Mouse (Mus musculus): Measurements from ENCODE around the gene Kncn. TPM values are rescaled to one million over a fixed set of nuclear protein-coding genes. Genes with fewer than 3 reads are reported as not detected.

The Kncn gene
- polyA plus RNA-seq, 1 experiment from 2014 or later, result not detected

DNA sequence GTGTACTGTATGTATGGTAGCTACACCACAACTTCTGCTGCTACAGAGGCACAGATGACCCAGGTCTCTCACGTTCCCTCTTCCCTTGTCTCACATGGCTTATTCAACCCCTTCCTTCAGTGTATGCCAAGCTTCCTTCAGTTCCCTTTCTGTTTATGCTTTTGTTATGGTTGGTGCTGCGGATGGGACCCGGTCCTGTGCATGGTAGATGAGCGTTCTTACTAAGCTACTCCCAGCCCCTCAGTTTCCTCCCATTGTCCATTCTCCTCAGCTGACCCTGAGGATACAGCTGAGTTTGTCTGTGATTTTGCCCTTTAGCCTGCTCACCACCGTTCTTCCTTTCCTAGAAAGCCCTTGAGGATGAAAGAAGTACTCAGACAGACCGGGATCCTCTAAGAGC, 32.6 kb upstream of the Kncn start:
- 89% methylated on average over 6 of the region's 6 CpGs for WGBS
- ATAC-seq (ENCODE audit: low FRiP score), result no peak

DNA sequence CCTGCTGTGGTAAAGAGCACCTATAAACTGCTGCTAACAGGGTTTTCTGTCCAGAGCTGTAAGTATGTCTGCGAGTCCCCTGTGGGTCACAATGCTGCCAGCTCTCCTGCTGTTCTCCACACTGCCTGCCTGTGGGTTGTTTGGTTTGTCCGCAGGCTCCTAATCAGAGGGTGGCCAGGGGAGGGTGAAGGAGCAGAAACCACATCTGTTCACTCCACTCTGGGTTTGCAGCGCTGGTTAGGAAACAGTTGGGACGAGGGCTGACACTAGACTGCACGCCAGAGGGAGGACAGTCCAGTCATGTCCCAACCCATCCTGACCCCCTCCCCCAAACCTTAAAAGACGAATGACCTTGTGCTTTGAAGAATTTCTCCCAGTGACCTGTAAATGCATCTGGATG, 29.1 kb upstream of the Kncn start:
- H3K9ac ChIP-seq, result no peak overlapping the region
- no peak for ATAC-seq (ENCODE audit: low FRiP score)
- H3K9me3 ChIP-seq (replicated peaks), result no peaks in the 10 kb centered on the region
- no peak overlapping the region for H3K4me3 ChIP-seq
- H3K27ac ChIP-seq, result no peak overlapping the region
- H3K4me1 ChIP-seq, result peaks cover 26% of the 10 kb centered on the region
- 39% methylated on average over 6 of the region's 6 CpGs for WGBS
- peaks cover 38% of the 10 kb centered on the region for H3K36me3 ChIP-seq
- no peak overlapping the region for H3K4me2 ChIP-seq (replicated peaks)
- no peaks in the 10 kb centered on the region for H3K27me3 ChIP-seq

More for the DNA sequence above, 32.6 kb upstream of the Kncn start:
- Histone ChIP-seq H3K4me3 (no peak overlapping the region), H3K4me1 (peaks cover 20% of the 10 kb centered on the region), H3K9ac (no peak overlapping the region), H3K36me3 (peaks cover 27% of the 10 kb centered on the region), H3K9me3 (replicated peaks) (no peaks in the 10 kb centered on the region), H3K27me3 (no peaks in the 10 kb centered on the region), H3K4me2 (replicated peaks) (no peak overlapping the region), H3K27ac (no peak overlapping the region)

DNA sequence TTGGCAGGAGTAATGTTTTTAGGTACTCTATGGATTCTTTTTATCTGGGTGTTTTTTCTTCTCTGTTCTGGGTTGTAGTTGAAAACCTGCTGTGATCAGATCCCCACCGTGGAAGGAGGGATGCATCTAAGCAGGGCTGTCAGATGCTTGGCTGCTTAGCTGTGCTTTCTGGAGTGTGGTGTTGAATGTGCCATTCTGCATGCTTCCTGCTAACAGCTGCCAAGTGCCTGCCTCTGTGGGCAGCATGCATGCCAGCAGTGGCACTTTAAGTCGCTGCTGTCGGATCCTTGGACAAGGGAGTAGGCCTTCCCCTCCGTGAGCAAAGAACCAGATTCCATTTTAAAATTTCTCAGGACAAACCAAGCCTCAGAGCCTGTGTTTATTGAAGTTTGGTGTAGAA, 28.6 kb upstream of the Kncn start:
- no peak for ATAC-seq (ENCODE audit: low FRiP score)
- H3K4me3 ChIP-seq, result no peak overlapping the region

DNA sequence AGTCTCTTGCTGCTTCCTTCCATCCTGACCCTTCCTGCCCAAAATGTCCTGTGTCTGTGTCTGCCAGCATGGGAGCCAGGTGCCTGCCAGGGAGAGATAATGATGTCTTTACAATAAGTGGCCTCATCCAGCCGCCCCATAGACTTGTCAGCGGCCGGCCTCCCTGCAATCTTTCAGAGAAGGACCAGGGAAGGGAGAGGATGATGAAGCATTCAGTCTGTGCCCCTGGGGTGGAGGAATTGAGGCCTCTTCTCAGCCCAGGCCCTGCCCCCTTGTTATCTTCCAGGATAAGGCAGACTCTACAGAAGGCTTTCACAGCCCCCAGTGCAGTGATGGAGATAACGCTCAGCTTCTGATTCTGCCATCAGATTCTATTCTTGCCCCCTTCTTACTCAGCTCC, 27.9 kb upstream of the Kncn start:
- Histone ChIP-seq H3K27me3 (no peaks in the 10 kb centered on the region), H3K27ac (peak overlapping the region; percentile 52; the same call in 1 of the 2 replicates), H3K4me1 (peaks cover 26% of the 10 kb centered on the region), H3K9me3 (replicated peaks) (no peaks in the 10 kb centered on the region), H3K4me2 (replicated peaks) (no peak overlapping the region), H3K9ac (no peak overlapping the region), H3K4me3 (no peak overlapping the region), H3K36me3 (peaks cover 37% of the 10 kb centered on the region)
- ATAC-seq (ENCODE audit: low FRiP score), result no peak
- 63% methylated on average over 4 of the region's 4 CpGs for WGBS

More for the DNA sequence above, 28.6 kb upstream of the Kncn start:
- H3K27ac ChIP-seq, result no peak overlapping the region
- no peaks in the 10 kb centered on the region for H3K27me3 ChIP-seq
- peaks cover 37% of the 10 kb centered on the region for H3K36me3 ChIP-seq
- peaks cover 26% of the 10 kb centered on the region for H3K4me1 ChIP-seq
- WGBS, result 68% methylated on average over 4 of the region's 4 CpGs
- no peak overlapping the region for H3K4me2 ChIP-seq (replicated peaks)
- H3K9ac ChIP-seq, result no peak overlapping the region
- H3K9me3 ChIP-seq (replicated peaks), result no peaks in the 10 kb centered on the region

DNA sequence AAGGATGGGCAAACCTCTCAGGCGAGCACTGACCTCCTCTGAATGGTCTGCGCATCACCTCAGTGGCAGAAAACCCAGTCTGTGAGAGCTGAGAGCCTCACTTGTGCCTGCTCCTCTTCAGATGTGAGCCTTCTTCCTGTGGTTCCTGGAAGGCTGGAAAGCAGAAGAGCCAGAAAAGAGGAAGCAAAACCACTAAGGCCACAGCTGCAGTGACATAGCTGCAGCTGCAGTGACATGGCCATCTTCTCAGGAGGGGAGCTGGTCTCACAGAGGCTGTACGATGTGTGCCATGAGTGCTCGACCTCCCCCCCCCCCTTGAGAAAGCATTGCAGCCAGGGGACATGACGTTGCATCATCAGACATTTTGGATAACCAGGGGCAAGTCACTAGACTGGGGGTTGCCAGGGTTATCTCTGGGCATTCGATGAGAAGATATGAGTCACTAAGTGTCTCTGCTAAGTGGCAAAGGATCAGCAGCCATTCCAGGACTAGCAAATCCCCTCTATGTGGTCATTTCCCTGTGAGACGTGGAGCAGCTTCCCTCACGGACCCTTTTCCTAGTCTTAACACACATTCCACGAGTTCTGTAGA, 26.8 kb upstream of the Kncn start:
- no peak overlapping the region for H3K9ac ChIP-seq
- no peaks in the 10 kb centered on the region for H3K27me3 ChIP-seq
- no peak for ATAC-seq (ENCODE audit: low FRiP score)
- no peaks in the 10 kb centered on the region for H3K9me3 ChIP-seq (replicated peaks)
- H3K36me3 ChIP-seq, result peaks cover 39% of the 10 kb centered on the region
- H3K27ac ChIP-seq, result no peak overlapping the region
- no peak overlapping the region for H3K4me3 ChIP-seq
- 84% methylated on average over 9 of the region's 9 CpGs for WGBS
- no peak overlapping the region for H3K4me2 ChIP-seq (replicated peaks)
- peaks cover 26% of the 10 kb centered on the region for H3K4me1 ChIP-seq

DNA sequence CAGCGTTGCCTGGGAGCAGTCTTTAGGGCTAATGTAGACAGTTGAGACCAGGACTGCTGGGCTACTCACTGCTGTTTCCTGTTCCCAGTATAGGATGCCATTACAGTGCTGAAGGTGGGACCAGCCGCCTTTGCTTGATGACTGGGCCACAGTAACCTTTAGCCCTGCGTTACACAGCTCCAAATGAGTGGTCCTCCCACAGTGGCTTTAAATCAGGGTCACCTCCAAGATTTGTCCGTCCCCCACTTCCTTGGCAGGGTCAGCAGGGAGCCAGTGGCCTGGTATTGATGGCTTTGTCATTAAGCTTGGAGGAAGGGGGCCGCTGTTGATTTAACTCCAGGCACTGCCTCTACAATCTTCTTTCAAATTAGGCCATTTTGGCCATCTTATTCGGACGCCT, 20.8 kb upstream of the Kncn start:
- H3K9ac ChIP-seq, result peak overlapping the region; percentile 13; the same call in 1 of the 2 replicates
- H3K4me1 ChIP-seq, result peaks cover 6% of the 10 kb centered on the region; the same call in 1 of the 2 replicates
- H3K9me3 ChIP-seq (replicated peaks), result no peaks in the 10 kb centered on the region
- H3K27ac ChIP-seq, result no peak overlapping the region
- ATAC-seq (ENCODE audit: low FRiP score), result no peak
- no peaks in the 10 kb centered on the region for H3K27me3 ChIP-seq
- 72% methylated on average over 7 of the region's 7 CpGs for WGBS
- no peak overlapping the region for H3K4me3 ChIP-seq
- no peak overlapping the region for H3K4me2 ChIP-seq (replicated peaks)
- peaks cover 31% of the 10 kb centered on the region for H3K36me3 ChIP-seq

DNA sequence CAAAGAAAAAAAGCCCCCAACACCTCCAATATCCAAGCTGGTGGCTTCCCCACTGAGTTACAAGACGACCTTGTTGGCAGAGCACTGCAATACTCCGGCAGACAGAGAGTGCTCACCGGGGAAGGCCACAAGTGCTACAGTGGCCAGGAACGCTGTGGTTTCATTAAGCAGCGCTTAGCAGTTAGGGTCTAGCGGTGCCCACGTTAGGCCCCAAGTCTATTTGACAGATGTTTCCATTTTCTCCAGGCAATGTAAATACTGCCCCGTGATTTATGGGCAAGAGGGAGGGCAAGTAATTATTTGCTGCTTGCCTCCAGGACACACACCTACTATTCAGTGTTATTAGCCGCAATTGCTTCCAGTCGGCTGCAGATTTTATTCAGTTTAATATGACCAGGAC, 20.3 kb upstream of the Kncn start:
- Histone ChIP-seq H3K4me2 (replicated peaks) (no peak overlapping the region), H3K27ac (no peak overlapping the region), H3K9me3 (replicated peaks) (no peaks in the 10 kb centered on the region), H3K4me1 (peaks cover 6% of the 10 kb centered on the region; the same call in 1 of the 2 replicates), H3K9ac (no peak overlapping the region), H3K4me3 (no peak overlapping the region), H3K36me3 (peaks cover 29% of the 10 kb centered on the region), H3K27me3 (no peaks in the 10 kb centered on the region)
- whole genome bisulfite sequencing, result 50% methylated on average over 10 of the region's 10 CpGs
- ATAC-seq (ENCODE audit: low FRiP score), result peak; percentile 30; the same call in 1 of the 2 replicates

DNA sequence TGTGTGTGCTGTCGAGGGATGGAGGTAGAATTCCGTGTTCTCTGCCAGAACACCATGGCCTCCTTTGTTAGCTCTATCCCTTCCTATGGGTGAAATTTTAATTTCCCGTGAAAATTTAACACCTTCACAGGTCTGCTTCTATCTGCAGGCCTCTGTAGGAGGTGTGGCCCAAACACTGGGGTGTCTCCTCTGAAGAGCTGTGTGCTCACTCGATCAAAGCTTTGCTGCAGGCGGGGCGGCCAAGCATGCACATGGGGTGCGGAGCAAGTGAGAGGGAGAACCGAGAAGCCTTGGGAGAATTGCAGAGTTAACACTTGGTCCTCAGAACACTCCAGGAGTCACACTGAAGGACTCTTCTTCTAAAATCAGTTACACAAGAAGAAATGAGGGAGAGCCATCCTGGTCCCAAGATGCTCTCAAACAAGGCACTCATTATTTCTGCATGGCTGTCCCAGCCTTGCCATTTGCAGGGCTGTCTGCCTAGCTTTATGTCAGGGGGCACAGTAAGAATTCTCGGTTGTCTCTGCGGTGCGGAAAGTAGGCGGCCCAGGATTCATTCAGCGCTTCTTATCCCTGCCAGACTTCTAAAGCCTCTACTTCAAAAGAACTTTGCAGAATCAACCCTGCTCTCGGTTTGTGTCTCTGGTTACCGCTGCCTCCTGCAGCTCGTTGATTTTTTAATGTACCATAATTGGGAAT, 14.5 kb upstream of the Kncn start:
- peaks cover 15% of the 10 kb centered on the region for H3K4me1 ChIP-seq
- 19% methylated on average over 16 of the region's 16 CpGs for WGBS
- H3K36me3 ChIP-seq, result peaks cover 22% of the 10 kb centered on the region
- H3K9me3 ChIP-seq (replicated peaks), result no peaks in the 10 kb centered on the region
- no peak overlapping the region for H3K4me2 ChIP-seq (replicated peaks)
- peak; percentile 51; the same call in 1 of the 2 replicates for ATAC-seq (ENCODE audit: low FRiP score)
- H3K4me3 ChIP-seq, result no peak overlapping the region
- no peaks in the 10 kb centered on the region for H3K27me3 ChIP-seq
- no peak overlapping the region for H3K27ac ChIP-seq
- H3K9ac ChIP-seq, result 0 out of 2 replicates have a peak overlapping the region, but pooled peaks have one; percentile 14

DNA sequence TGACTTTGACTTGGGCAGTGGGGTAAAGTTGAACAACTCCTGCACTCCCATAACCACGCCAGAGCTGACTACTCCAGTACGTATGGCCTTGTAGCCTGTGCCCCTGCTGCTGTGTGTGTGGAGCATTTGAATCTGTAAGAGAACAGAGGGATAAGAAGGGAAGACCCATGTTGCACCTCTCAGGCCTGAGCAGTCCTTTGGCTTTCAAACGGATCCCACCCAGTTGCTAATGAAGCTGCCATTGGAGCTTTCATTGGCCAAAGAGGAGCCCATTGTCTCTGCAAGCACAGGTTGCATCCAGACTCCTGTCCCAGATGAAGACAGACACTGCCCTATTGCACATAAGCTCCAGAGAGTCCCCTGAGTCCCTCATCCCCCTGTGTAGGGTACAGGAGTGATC, 11.0 kb upstream of the Kncn start:
- Histone ChIP-seq H3K36me3 (peaks cover 20% of the 10 kb centered on the region), H3K4me1 (peaks cover 25% of the 10 kb centered on the region), H3K4me3 (no peak overlapping the region), H3K9me3 (replicated peaks) (no peaks in the 10 kb centered on the region), H3K27ac (no peak overlapping the region), H3K27me3 (no peaks in the 10 kb centered on the region), H3K4me2 (replicated peaks) (no peak overlapping the region), H3K9ac (no peak overlapping the region)
- WGBS, result 78% methylated on average over 3 of the region's 3 CpGs
- ATAC-seq (ENCODE audit: low FRiP score), result no peak

DNA sequence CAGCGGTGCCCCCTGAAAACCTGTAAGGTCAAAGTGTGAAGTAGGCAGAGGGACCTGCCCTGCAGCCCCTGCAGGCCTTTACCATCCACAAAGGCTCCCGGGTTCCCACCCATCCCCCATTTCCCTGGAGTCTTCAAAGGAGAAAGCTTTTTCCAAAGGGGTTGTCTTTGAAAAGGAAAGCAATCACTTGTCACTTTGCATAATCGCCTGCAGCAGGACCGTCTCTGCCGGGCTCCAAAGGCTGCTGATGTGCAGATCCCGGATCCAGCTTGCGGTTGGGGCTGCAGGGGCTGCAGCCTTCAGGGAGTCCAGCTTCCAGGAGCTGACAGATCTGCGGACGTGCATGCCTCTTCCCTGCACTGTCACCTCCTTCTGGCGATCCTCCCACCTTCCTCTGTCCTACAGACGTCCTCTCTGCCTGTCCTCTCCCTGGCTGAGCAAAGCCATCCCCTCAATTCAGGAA, 6.0 kb upstream of the Kncn start:
- no peak overlapping the region for H3K4me3 ChIP-seq
- H3K4me1 ChIP-seq, result peaks cover 45% of the 10 kb centered on the region
- under 1% methylated on average over 11 of the region's 11 CpGs for WGBS
- no peaks in the 10 kb centered on the region for H3K9me3 ChIP-seq (replicated peaks)
- peak overlapping the region; percentile 32 for H3K4me2 ChIP-seq (replicated peaks)
- peaks cover 12% of the 10 kb centered on the region for H3K36me3 ChIP-seq
- H3K27me3 ChIP-seq, result no peaks in the 10 kb centered on the region
- H3K27ac ChIP-seq, result peak overlapping the region; percentile 80
- peak; percentile 68 for ATAC-seq (ENCODE audit: low FRiP score)
- peak overlapping the region; percentile 44; the same call in 1 of the 2 replicates for H3K9ac ChIP-seq

DNA sequence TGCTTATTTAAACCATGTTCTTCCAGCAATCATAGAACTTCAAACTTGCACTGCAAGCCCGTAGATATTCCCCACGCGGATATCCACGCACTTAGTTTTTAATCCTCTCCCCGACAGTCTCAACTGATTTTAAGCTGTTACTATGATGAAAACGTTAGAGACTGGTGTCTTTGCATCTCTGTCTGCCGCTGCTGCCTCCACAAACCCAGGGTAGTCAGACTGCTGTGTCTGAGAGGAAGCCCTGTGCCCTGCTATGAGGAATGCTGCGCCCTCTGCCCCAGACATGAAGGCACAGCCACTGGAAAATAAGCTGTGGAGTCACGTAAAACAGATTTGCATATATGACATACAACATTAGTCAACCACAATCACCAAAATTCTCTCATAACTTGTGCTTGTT, 5.4 kb upstream of the Kncn start:
- H3K4me1 ChIP-seq, result peaks cover 47% of the 10 kb centered on the region
- no peak overlapping the region for H3K4me3 ChIP-seq
- ATAC-seq (ENCODE audit: low FRiP score), result no peak
- no peaks in the 10 kb centered on the region for H3K9me3 ChIP-seq (replicated peaks)
- no peak overlapping the region for H3K9ac ChIP-seq
- H3K27me3 ChIP-seq, result no peaks in the 10 kb centered on the region
- peak overlapping the region; percentile 80 for H3K27ac ChIP-seq
- peaks cover 6% of the 10 kb centered on the region; the same call in 1 of the 2 replicates for H3K36me3 ChIP-seq
- H3K4me2 ChIP-seq (replicated peaks), result 0 out of 2 replicates have a peak overlapping the region, but pooled peaks have one; percentile 32
- WGBS, result 42% methylated on average over 9 of the region's 9 CpGs

DNA sequence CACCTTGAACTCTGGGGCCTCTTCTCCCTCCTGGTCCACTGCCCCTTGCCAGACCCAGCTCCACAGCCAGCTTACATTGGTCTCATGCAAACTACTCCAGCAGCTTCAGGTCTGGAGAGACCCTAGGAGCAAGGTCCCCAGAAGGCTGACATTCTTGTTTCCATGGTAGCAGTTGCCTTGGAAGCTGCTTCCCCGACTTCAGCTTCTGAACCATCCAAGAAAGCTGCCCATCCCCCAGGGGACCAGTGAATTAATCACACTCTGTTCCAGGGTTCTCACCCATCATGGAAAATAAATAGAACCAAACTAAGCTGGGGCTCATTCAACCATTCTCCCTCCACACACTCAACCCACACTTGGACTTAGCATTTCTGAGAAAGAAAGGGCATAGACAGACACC, 3.0 kb upstream of the Kncn start:
- H3K9me3 ChIP-seq (replicated peaks), result no peaks in the 10 kb centered on the region
- H3K27me3 ChIP-seq, result no peaks in the 10 kb centered on the region
- no peak overlapping the region for H3K4me2 ChIP-seq (replicated peaks)
- H3K4me1 ChIP-seq, result peaks cover 49% of the 10 kb centered on the region
- no peak overlapping the region for H3K4me3 ChIP-seq
- H3K27ac ChIP-seq, result peak overlapping the region; percentile 64
- ATAC-seq (ENCODE audit: low FRiP score), result peak; percentile 62
- H3K9ac ChIP-seq, result no peak overlapping the region
- H3K36me3 ChIP-seq, result no peaks in the 10 kb centered on the region
- 12% methylated on average over 1 of the region's 1 CpGs for WGBS

Data from hindbrain, embryonic 12.5 days (tissue).